Mouse (Mus musculus) heart, embryonic 13.5 days (tissue): ENCODE results near the gene Slc44a5. TPM values are rescaled to one million over a fixed set of nuclear protein-coding genes. Genes with fewer than 3 reads are reported as not detected.

Experiments
- ATAC-seq: fragments of 200-750 bp; cut with Nextera tagmentation; 2 replicates; pipeline ENCODE4 v1.8.0; 2017; ENCODE audit warnings: moderate TSS enrichment; ENCODE audit not compliant: insufficient number of reproducible peaks, low FRiP score, low TSS enrichment; ENCODE audit errors: extremely low read depth
- H3K27ac ChIP-seq: fragments of 300-500 bp; sonication (generic); replicated peaks from 2 replicates; pipeline ENCODE4 v1.5.1; 2015; ENCODE audit warnings: moderate library complexity, mild to moderate bottlenecking, inconsistent platforms
- H3K27me3 ChIP-seq: fragments of 300-500 bp; sonication (generic); replicated peaks from 2 replicates; pipeline ENCODE4 v1.6.1; 2015; ENCODE audit warnings: mild to moderate bottlenecking, inconsistent platforms
- H3K36me3 ChIP-seq: fragments of 300-500 bp; sonication (generic); 2 replicates; pipeline ENCODE4 v1.6.1; 2015; ENCODE audit warnings: mild to moderate bottlenecking, inconsistent platforms
- H3K4me1 ChIP-seq: fragments of 300-500 bp; sonication (generic); 2 replicates; pipeline ENCODE4 v1.6.1; 2015; ENCODE audit warnings: inconsistent platforms
- H3K4me2 ChIP-seq: fragments of 300-500 bp; sonication (generic); 2 replicates; pipeline ENCODE4 v1.6.1; 2015; ENCODE audit warnings: inconsistent platforms, mild to moderate bottlenecking, moderate library complexity
- H3K4me3 ChIP-seq: fragments of 300-500 bp; sonication (generic); 2 replicates; pipeline ENCODE4 v1.5.1; 2015; ENCODE audit warnings: moderate library complexity, mild to moderate bottlenecking, inconsistent platforms
- H3K9ac ChIP-seq: fragments of 300-500 bp; sonication (generic); 2 replicates; pipeline ENCODE4 v1.6.1; 2015; ENCODE audit warnings: inconsistent platforms, mild to moderate bottlenecking, moderate library complexity
- H3K9me3 ChIP-seq: fragments of 300-500 bp; sonication (generic); 2 replicates; pipeline ENCODE4 v1.6.1; 2016; ENCODE audit warnings: inconsistent platforms
- WGBS: fragments of 180-500 bp; shearing (Covaris S2); methylation state at CpG from one replicate; pipeline ENCODE4 v1.1.7; 2015; ENCODE audit warnings: mixed read lengths; 5-methylcytosine and 5-hydroxymethylcytosine counted together
- polyA plus RNA-seq: library from polyadenylated mRNA; unstranded; fragments of >200 nt; fragmentation: Nextera tagmentation; extraction: Ambion mirVana; gene quantifications from 2 replicates; pipeline ENCODE4 v1.2.1, GENCODE M21; 2015

Gene Slc44a5
- polyA plus RNA-seq, 1 experiment from 2014 or later: 0.76 TPM

DNA sequence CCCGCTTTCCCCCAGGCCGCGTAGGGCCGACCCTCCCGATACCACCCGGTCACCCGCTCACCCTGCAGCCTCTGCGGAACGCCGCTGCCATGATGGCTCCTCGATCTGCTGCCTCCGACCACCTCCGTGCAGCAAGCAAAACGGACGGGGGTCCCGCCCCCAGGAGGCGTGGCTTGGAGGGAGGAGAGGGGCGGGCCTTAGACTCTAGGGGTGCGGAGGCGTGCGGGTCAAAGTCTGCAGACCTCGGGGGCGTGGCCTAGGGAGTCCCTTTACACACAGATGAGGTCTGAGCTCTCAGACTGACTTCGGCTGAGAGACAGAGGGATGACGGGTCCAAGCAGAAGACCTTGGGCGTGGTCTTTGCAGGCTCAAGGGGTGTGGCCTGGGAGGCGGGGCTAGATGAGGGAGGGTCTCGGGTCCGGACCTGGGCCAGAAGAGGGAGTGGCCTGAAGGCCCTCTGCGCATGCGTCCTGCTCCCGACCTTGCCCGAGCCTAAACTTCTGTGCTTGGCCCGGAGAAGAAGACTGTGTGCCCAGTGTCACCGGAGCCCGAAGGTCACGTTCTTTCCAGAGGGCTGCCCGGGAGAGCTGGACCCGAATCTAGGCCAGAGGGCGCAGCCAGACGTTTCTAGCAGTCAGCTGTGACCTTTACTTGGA lies 28.8 kb upstream of the Slc44a5 start, which contains the start of gene Acadm:
Gene Acadm, minus strand, starts transcription at position 298 of the 656 bp plus-strand sequence.
- WGBS: under 1% methylated on average over 41 of the region's 41 CpGs
- H3K4me3 ChIP-seq: peak within 1 kb of the TSS; percentile 90
- H3K9ac ChIP-seq: peak within 1 kb of the TSS; percentile 97
- peak within 1 kb of the TSS; percentile 94 for H3K27ac ChIP-seq
- H3K4me2 ChIP-seq: peak within 1 kb of the TSS; percentile 81
- H3K4me1 ChIP-seq: peaks cover 38% of the 10 kb centered on the region
- peak; percentile 99 for ATAC-seq
- H3K9me3 ChIP-seq: no peaks in the 10 kb centered on the region
- no peaks in the 10 kb centered on the region for H3K27me3 ChIP-seq
- H3K36me3 ChIP-seq: peaks cover 25% of the 10 kb centered on the region

DNA sequence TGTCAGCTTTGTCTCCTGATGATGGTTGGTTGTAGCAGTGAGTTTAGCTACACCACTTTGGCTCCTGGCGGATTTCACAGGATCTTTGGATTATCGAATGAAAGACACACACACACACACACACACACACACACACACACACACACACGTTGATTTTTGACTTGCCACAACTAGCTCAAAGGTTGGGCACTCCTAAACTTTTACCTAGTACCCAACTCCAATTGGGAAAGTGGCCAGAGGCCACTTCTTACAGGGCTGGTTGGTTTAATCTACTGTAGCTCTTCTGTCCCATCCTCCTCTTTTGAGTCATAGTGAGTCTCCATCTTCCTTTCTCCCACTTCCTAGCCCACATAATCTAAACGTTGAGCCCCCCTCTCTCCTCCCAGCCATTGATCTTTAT lies 26.0 kb upstream of the Slc44a5 start:
- no peak overlapping the region for H3K9ac ChIP-seq
- no peaks in the 10 kb centered on the region for H3K36me3 ChIP-seq
- no peak for ATAC-seq
- no peak overlapping the region for H3K4me3 ChIP-seq
- no peaks in the 10 kb centered on the region for H3K27me3 ChIP-seq
- no peaks in the 10 kb centered on the region; the same call in 1 of the 2 replicates for H3K9me3 ChIP-seq
- 65% methylated on average over 4 of the region's 4 CpGs for WGBS
- peaks cover 19% of the 10 kb centered on the region for H3K4me1 ChIP-seq
- H3K27ac ChIP-seq: no peak overlapping the region
- no peak overlapping the region for H3K4me2 ChIP-seq

DNA sequence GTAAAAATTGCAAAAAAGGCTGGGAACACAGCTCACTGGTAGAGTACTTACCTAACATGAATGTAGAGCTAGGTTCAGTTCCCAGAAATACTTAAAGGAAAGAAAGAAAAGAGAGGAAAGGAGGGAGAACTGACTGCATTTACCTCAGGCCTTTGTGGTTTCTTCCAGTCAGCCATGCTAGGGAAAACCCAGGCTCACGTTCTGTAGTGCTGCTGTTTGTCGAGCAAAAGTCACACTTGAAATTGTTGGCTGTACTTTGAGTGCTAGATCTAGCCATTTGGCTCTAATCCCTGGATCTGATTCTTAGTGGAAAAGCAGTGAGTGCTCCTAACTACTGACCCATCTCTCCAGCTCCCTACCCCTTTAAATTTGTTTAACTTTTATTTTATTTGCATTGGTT lies 25.1 kb upstream of the Slc44a5 start:
- 60% methylated on average over 2 of the region's 2 CpGs for WGBS
- no peaks in the 10 kb centered on the region for H3K27me3 ChIP-seq
- no peak overlapping the region for H3K9ac ChIP-seq
- no peak overlapping the region for H3K4me3 ChIP-seq
- H3K36me3 ChIP-seq: no peaks in the 10 kb centered on the region
- H3K9me3 ChIP-seq: no peaks in the 10 kb centered on the region; the same call in 1 of the 2 replicates
- no peak overlapping the region for H3K4me2 ChIP-seq
- no peak for ATAC-seq
- peaks cover 10% of the 10 kb centered on the region for H3K4me1 ChIP-seq
- no peak overlapping the region for H3K27ac ChIP-seq

- H3K4me1 ChIP-seq: no peaks in the 10 kb centered on the region
Measured at GRCm38 (mm10) chr3:153957916-153958315, 15.3 kb upstream of the Slc44a5 start.

DNA sequence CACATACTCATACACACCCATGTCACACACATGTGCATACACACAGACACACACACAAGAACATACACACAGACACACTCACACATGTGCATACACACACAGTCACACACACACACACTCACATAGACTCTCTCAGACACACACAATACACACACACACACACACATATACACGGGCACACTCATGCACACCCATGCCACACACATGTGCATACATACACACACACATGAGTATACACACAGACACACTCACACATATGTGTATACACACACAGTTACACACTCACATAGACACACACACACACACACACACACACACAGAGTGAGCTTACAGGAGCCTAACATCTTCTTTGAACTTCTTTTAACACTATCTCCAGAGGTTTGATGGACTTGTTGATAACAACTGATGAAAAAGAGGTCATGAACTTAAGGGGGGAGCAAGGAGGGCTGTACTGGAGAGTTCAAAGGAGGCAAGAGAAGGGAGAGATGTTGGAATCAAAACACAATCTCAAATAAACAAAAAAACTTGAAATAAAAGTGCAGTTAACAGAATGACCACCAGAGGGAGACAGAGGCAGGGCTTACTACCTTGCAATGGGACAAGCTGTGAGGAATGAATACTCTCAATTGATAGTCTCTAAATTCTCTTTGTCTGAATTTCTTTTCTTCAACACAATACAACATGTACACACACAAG lies 14.1 kb upstream of the Slc44a5 start:
- ATAC-seq: no peak
- no peaks in the 10 kb centered on the region for H3K4me1 ChIP-seq

More at GRCm38 (mm10) chr3:153957916-153958315, 15.3 kb upstream of the Slc44a5 start:
- ATAC-seq: no peak
- Histone ChIP-seq H3K27ac (no peak overlapping the region), H3K9ac (no peak overlapping the region), H3K36me3 (no peaks in the 10 kb centered on the region), H3K9me3 (peaks cover 7% of the 10 kb centered on the region; the same call in 1 of the 2 replicates), H3K27me3 (no peaks in the 10 kb centered on the region), H3K4me2 (no peak overlapping the region), H3K4me3 (no peak overlapping the region)
- whole genome bisulfite sequencing: 89% methylated on average over 5 of the region's 5 CpGs

GRCm38 (mm10) chr3:153959731-153960207 lies 13.5 kb upstream of the Slc44a5 start:
- Histone ChIP-seq H3K4me3 (no peak overlapping the region), H3K27me3 (no peaks in the 10 kb centered on the region), H3K9ac (no peak overlapping the region), H3K4me2 (no peak overlapping the region), H3K27ac (no peak overlapping the region), H3K36me3 (no peaks in the 10 kb centered on the region), H3K9me3 (peaks cover 7% of the 10 kb centered on the region; the same call in 1 of the 2 replicates), H3K4me1 (no peaks in the 10 kb centered on the region)
- ATAC-seq: no peak
- 82% methylated on average over 9 of the region's 9 CpGs for WGBS

More for the DNA sequence above, 14.1 kb upstream of the Slc44a5 start:
- no peaks in the 10 kb centered on the region for H3K36me3 ChIP-seq
- no peak overlapping the region for H3K27ac ChIP-seq
- H3K9ac ChIP-seq: no peak overlapping the region
- WGBS: 96% methylated on average over 1 of the region's 1 CpGs
- H3K27me3 ChIP-seq: no peaks in the 10 kb centered on the region
- H3K9me3 ChIP-seq: peaks cover 7% of the 10 kb centered on the region; the same call in 1 of the 2 replicates
- no peak overlapping the region for H3K4me2 ChIP-seq
- H3K4me3 ChIP-seq: no peak overlapping the region

DNA sequence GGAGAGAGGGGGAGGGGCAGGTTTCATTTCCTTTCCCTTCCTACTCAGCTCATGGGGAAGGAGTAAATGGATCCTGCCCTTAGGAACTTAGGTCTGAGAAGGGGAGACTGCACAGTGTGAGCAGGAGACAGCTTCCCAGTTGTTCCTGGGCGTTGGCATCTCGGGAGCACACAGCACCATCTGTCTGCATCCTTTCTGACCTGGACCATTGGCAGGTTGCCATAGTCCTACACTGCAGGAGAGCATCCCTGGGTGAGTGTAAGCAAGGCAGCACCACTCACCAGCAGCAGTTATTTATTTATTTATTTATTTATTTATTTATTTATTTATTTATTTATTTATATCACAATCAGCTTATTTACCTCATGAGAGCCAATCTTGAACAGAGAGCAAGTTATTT lies 12.4 kb upstream of the Slc44a5 start:
- Histone ChIP-seq H3K27ac (no peak overlapping the region), H3K27me3 (no peaks in the 10 kb centered on the region), H3K9ac (no peak overlapping the region), H3K4me3 (no peak overlapping the region), H3K36me3 (no peaks in the 10 kb centered on the region), H3K4me2 (no peak overlapping the region), H3K9me3 (peaks cover 7% of the 10 kb centered on the region; the same call in 1 of the 2 replicates), H3K4me1 (no peaks in the 10 kb centered on the region)
- ATAC-seq: no peak
- 56% methylated on average over 2 of the region's 2 CpGs for WGBS

DNA sequence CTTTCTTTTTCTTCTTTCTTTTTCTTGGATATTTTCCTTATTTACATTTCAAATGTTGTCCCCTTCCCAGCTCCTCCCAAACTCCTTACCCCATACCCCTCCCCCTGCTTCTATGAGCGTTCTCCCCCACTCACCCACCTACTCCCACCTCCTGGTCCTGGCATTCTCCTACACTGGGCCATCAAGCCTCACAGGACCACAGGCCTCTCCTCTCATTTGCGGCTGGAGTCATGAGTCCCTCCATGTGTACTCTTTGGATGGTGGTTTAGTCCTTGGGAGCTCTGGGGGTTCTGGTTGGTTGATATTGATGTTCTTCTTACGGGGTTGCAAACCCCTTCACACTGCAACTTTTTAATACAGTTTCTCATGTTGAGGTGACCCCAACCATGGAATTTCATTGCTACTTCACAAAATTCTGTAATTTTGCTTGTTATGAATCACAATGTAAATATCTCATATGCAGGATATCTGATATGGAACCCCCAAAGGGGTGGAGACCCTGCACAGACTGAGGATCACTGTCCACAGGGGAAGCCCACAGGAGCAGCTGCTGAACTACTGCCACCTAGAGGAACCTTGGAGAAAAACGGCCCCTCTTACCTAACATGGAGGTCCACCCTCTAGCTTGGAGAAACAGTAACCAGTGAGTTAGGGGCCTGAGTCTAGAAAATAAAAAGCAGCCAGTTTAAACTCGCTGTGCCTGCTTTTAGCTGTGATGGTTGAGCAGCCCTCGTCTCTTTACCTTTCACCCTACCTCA lies 11.4 kb upstream of the Slc44a5 start:
- Histone ChIP-seq H3K4me2 (no peak overlapping the region), H3K27me3 (no peaks in the 10 kb centered on the region), H3K9me3 (peaks cover 7% of the 10 kb centered on the region; the same call in 1 of the 2 replicates), H3K36me3 (no peaks in the 10 kb centered on the region), H3K4me1 (no peaks in the 10 kb centered on the region), H3K27ac (no peak overlapping the region), H3K9ac (no peak overlapping the region), H3K4me3 (no peak overlapping the region)
- no peak for ATAC-seq
- WGBS: 67% methylated on average over 6 of the region's 6 CpGs

DNA sequence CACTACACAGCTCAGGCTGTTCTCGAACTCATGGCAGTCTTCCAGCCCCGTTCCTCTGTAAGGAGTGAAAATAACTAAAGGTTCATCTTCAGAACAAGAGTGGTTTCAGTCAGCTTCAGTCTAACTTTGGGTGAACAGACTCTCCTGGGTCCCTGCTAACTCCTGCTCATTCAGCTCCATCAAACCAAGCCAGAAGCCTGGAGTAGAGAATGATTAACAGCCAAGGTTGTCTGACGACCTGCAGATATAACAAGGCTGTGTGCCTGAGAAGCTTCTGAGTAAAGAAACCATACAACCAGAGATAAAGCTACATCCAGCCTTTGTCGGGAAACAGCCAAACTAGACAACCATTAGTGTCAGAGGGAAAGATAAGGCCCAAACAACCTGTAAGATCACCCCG lies 5.8 kb upstream of the Slc44a5 start:
- H3K27me3 ChIP-seq: peaks cover 15% of the 10 kb centered on the region
- no peaks in the 10 kb centered on the region for H3K4me1 ChIP-seq
- no peaks in the 10 kb centered on the region for H3K9me3 ChIP-seq
- WGBS: 62% methylated on average over 5 of the region's 5 CpGs
- no peak overlapping the region for H3K9ac ChIP-seq
- no peak for ATAC-seq
- H3K27ac ChIP-seq: no peak overlapping the region
- no peak overlapping the region for H3K4me2 ChIP-seq
- no peaks in the 10 kb centered on the region for H3K36me3 ChIP-seq
- no peak overlapping the region for H3K4me3 ChIP-seq

- peaks cover 4% of the 10 kb centered on the region for H3K4me1 ChIP-seq
- H3K27ac ChIP-seq: no peak overlapping the region
- peaks cover 26% of the 10 kb centered on the region for H3K27me3 ChIP-seq
- no peaks in the 10 kb centered on the region for H3K9me3 ChIP-seq
- H3K9ac ChIP-seq: no peak overlapping the region
- 48% methylated on average over 4 of the region's 4 CpGs for WGBS
- no peak for ATAC-seq
- no peaks in the 10 kb centered on the region for H3K36me3 ChIP-seq
- no peak overlapping the region for H3K4me3 ChIP-seq
- H3K4me2 ChIP-seq: no peak overlapping the region
Measured at GRCm38 (mm10) chr3:153968549-153968948, 4.7 kb upstream of the Slc44a5 start.

- H3K4me2 ChIP-seq: no peak overlapping the region
- peaks cover 35% of the 10 kb centered on the region for H3K27me3 ChIP-seq
- peaks cover 13% of the 10 kb centered on the region for H3K4me1 ChIP-seq
- no peaks in the 10 kb centered on the region for H3K36me3 ChIP-seq
- no peaks in the 10 kb centered on the region for H3K9me3 ChIP-seq
- WGBS: 85% methylated on average over 4 of the region's 4 CpGs
- ATAC-seq: no peak
- no peak overlapping the region for H3K27ac ChIP-seq
- no peak overlapping the region for H3K9ac ChIP-seq
- no peak overlapping the region for H3K4me3 ChIP-seq
Measured at GRCm38 (mm10) chr3:153969451-153969850, 3.8 kb upstream of the Slc44a5 start.
